Mouse (Mus musculus): Measurements from ENCODE around the gene Acaa1a.

DNA sequence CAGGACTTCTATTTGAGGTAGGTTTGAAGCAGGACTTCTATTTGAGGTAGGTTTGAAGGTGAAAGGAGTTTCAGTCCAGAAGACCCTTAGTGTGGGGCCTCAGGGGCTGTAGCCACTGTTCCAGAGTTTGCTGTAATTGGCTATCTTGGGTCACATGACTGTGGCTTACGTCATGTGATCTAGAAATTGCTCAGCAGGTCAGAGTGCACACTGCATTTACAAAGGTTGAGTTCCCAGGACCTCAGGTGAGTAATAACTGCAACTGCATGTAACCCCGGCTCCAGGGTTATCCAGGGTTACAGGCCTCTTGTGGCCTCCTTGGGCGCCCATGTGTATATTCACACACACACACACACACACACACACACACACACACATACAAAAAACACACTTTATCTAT lies 28.9 kb downstream of the Acaa1a start:
- TF ChIP-seq CTCF (IDR thresholded peaks at IDR 0.05; ENCODE audit: control insufficient read depth, insufficient read depth, insufficient replicate concordance, low read depth, low read length), result no peak
- TF ChIP-seq POLR2A (IDR thresholded peaks at IDR 0.05; ENCODE audit: control insufficient read depth, low read depth, low read length), result no peak
